Mouse (Mus musculus) C2C12 (cell line): Measurements from ENCODE around the gene Atp13a4.

ENCODE experiments used
- CTCF ChIP-seq: IDR thresholded peaks from one replicate; pipeline ENCODE4 v1.5.1; 2011; ENCODE audit not compliant: control insufficient read depth, insufficient read depth, insufficient read length
- MAX ChIP-seq: IDR thresholded peaks from one replicate; pipeline ENCODE4 v1.6.1; 2011; ENCODE audit warnings: mild to moderate bottlenecking, control low read depth
- MYOD1 ChIP-seq: IDR thresholded peaks from one replicate; pipeline ENCODE4 v1.6.1; 2011; ENCODE audit warnings: low read depth; ENCODE audit not compliant: control insufficient read depth, insufficient read length

- TF ChIP-seq CTCF, result no peak
- no peak for TF ChIP-seq MAX
- TF ChIP-seq MYOD1, result no peak
Measured at GRCm38 (mm10) chr16:29438045-29438444, 106.6 kb downstream of the Atp13a4 start.
